Mouse (Mus musculus) heart, postnatal 25 days (tissue): ENCODE measurements at regions not wholly inside any gene's neighbourhood (a gene's known extent, or its start where the extent isn't known, plus 50 kb on each side); places are given as distances from the start of the nearest gene placed in this dataset.

Experiments
- DNase-seq: peaks from one replicate; pipeline ENCODE4 v3.0.0; 2022; ENCODE audit warnings: low spot score
- intact Hi-C: fragments of 180-260 bp; cut with DNase I; formaldehyde crosslinking; loops from one replicate; pipeline ENCODE4 v1.15.1; 2025

DNA sequence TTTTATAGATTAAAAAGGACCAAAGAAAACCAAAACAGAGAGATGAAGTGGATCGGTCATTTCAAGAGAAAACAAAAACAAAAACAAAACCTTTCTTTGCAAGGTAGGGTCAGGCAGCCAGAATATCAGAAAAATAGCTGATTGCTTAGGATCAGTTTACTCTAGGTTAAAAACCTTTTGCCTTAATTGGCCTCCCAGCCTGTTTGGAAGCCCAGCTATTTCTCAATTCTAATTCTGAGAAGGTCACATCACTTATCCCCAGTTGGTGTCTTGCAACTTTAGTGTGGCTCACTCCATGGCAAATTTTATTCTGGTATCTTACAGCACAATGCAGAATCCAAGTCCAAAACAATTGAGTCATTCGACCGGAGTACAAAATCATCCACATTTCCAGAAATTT, 70.0 kb downstream of the 1190002N15Rik start:
- no peak for DNase-seq
- intact Hi-C loops = no loop called here

- intact Hi-C loops = no loop called here
- DNase-seq = peak; percentile 2
Observed at GRCm38 (mm10) chr9:94456085-94456531, 81.8 kb downstream of the 1190002N15Rik start.

DNA sequence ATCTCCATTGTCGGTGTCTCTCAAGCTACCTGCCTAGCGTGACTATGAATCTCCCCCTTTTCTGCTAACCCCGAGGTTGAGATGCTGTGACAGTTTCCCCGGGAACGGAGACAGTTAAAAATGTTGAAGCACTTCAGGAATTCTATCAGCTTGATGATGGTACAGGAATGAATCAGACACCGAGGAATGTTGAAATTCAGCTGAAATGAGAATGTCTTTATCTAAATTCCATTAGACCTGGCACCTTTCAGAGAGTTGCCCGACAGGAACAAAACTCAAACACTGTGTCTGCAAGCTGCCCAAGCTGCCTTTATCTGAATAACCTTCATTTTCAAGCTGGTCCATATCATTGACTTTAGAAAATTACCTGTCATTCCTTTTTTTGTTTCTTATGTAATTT, 82.4 kb downstream of the 1190002N15Rik start:
- intact Hi-C loops = no loop called here
- DNase-seq = no peak

- DNase-seq = no peak
Observed at GRCm38 (mm10) chr9:94449911-94450310, 88.0 kb downstream of the 1190002N15Rik start.

GRCm38 (mm10) chr9:94446182-94446763, 91.6 kb downstream of the 1190002N15Rik start:
- intact Hi-C loops = no loop called here
- DNase-seq = no peak

More at GRCm38 (mm10) chr9:94449911-94450310, 88.0 kb downstream of the 1190002N15Rik start:
- intact Hi-C loops = no loop called here

DNA sequence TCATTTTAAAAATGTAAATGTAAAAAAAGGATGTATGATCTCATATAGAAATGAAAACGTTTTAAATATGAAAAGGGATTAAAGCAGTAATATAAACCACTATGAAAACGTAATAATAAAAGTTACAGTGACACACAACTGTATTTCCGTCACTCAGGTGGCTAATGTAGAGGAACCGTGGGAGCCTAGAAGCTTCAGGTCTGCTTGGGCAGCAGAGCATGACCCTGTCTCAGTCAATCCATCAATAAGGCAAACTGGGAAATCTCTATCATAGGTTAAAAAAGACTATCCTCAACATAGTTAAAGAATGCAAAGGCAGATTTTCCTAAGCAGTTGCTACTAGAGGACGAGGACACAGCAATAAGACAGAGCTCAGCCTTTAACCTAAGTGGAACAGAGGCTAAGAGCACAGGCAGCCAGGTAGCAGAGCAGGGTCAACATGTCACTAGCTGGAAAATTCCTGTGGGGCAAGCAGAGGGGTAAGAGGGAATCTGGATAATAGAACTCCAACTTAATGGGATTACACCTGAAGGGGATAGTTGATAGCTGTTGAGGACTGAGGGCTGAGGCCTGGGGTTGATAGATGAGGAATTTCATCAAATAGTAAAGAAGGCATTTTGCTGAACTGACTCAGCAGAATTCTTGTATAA, 93.6 kb downstream of the 1190002N15Rik start:
- intact Hi-C loops = no loop called here
- DNase-seq = no peak

GRCm38 (mm10) chr9:94441393-94441792, 96.5 kb downstream of the 1190002N15Rik start:
- intact Hi-C loops = no loop called here
- no peak for DNase-seq

GRCm38 (mm10) chr9:94433468-94433867, 104.4 kb downstream of the 1190002N15Rik start:
- intact Hi-C loops = no loop called here
- no peak for DNase-seq

DNA sequence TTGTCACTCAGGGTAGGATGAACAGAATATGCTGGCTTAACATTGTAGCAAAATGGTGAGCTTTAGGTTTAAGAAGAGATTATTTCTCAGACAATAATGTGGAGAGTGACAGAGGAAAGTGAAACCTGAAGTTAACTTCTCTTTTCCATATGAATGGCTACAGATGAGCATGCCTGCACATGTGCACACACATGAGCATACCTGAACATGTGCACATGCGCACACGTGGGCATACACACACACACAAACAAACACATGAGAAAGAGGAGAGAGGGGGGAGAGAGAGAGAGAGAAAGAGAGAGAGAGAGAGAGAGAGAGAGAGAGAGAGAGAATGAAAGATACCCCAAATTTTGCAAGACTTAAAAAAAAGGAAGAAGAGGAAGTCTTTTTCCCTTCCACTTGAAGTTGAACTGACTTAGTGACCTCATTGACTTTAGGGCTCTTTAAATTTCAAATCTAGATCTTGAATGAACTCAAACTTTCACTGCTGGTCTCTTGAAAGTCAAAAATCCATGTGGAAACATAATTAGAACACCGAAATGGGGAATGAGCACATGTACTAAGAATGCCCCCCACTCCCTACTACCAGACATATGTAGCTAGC, 105.6 kb downstream of the 1190002N15Rik start:
- intact Hi-C loops = no loop called here
- no peak for DNase-seq

DNA sequence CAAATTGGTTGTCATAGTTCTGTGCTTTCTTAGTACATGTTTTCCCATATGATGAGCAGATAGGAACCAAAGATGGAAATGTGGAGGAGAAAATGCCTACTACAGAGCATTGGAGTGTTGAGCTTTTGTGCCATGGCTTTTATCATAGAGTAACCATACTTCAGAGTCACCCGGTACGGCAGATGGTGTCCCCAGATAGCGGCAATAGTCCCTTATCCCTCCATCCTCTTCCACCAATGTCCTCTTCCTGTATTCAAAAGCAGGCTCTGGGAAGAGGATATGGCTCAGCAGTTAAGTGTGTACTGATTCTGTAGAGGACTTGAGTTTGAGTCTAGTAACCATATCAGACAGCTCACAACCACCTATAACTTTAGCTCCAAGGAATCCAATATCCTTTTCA, 106.3 kb downstream of the 1190002N15Rik start:
- no peak for DNase-seq
- intact Hi-C loops = no loop called here

DNA sequence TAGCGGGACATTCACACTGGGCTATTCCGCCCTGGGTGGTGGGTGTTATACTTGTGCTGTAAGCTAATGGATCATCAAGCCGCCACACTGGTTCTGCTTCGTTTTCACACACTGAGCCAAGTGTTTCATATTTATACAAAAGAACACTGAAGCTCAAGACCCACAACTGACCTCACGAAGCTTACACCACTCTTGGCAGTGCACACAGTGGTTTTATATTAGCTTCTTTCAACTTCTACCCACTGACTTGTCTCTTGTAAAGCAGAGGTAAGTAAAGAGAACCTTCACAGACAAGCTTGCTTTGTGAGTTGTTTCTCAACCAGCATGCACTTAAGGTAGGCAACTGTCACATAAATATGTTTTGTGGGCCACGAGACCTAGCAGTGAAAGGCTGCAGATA, 106.9 kb downstream of the 1190002N15Rik start:
- intact Hi-C loops = no loop called here
- no peak for DNase-seq

- intact Hi-C loops = no loop called here
- DNase-seq = no peak
Observed at GRCm38 (mm10) chr9:94426740-94427139, 111.1 kb downstream of the 1190002N15Rik start.

- intact Hi-C loops = no loop called here
- no peak for DNase-seq
Observed at GRCm38 (mm10) chr9:94425804-94426203, 112.1 kb downstream of the 1190002N15Rik start.

- intact Hi-C loops = no loop called here
- DNase-seq = no peak
Observed at GRCm38 (mm10) chr9:94424438-94425135, 113.3 kb downstream of the 1190002N15Rik start.

- intact Hi-C loops = no loop called here
- DNase-seq = no peak
Observed at GRCm38 (mm10) chr9:94410546-94410945, 127.3 kb downstream of the 1190002N15Rik start.

DNA sequence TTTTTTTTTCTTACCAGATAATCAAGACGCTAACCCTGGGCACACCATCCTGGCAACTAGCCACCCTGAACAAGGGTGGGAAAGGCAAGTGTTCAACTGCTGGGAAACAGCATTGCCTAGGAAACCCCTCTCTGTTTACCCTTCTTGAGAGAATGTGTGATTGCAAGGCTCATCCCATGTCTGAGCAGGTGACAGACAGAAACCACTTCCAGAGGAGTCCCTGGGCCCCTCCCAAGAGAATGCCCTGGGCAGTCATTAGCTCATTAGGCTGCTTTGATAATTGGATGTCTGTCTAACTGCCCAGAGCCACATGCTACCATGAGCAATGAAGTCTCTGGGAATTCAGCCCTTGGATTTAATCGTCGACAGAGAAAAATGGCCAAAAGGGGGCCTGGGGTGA, 127.8 kb downstream of the 1190002N15Rik start:
- DNase-seq = no peak
- intact Hi-C loops = no loop called here

DNA sequence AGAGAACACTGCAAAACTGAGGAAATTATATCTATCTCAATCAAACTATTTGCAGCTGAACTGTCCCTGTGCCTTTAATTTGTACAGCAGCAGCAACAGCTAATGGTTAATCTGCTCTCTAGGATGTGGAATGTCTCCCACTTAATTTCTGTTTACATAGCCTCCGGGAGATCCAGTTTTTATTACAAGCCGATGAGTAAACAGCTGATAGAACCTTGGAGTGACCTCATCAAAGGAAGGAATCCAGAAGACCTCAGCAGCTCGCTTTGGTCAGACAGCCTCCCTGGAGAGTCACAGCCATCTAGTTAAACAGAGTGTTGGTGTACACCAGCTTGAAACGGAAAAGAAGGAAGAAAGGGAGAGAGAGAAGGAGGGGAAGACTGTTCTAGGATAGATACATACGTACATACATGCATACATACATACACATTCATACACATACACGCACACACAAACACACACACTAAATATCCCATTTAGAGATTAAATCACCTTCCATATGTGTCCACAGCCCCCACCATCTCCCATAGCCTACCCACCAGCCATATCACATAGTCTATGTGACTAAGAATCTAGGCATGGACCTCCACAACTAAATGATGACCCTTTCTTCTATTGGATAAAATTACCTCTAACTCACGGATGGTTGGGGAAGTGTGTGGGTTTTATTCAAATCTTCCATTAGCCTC, 129.1 kb downstream of the 1190002N15Rik start:
- intact Hi-C loops = no loop called here
- DNase-seq = no peak

DNA sequence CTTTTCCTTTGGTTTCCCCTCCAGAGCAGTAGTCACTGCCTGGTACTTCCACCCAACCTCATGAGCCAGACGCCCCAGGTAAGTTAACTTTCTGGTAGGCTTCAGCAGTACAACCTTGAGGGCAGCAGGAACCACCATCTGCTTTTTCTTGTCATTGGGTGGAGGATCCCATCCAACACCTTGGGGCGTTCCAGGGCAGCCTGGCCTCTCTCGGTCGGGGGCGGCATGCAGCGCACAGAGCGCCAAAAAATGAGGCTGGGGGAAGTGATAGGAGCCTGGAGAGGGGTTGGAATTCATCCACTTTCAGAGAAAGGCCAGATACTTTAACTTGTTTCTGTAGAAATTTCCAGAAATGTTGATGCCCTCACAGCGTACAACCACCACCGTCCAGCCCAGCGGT, 130.2 kb downstream of the 1190002N15Rik start:
- intact Hi-C loops = no loop called here
- no peak for DNase-seq

GRCm38 (mm10) chr9:94404551-94404950, 133.3 kb downstream of the 1190002N15Rik start:
- DNase-seq = no peak
- intact Hi-C loops = no loop called here

- DNase-seq = no peak
Observed at GRCm38 (mm10) chr9:94400596-94400995, 137.3 kb downstream of the 1190002N15Rik start.

More at GRCm38 (mm10) chr9:94400596-94400995, 137.3 kb downstream of the 1190002N15Rik start:
- intact Hi-C loops = no loop called here
